Mouse (Mus musculus) forebrain, embryonic 11.5 days (tissue): ENCODE measurements at regions not wholly inside any gene's neighbourhood (a gene's known extent, or its start where the extent isn't known, plus 50 kb on each side); places are given as distances from the start of the nearest gene placed in this dataset.

Experiments
- ATAC-seq: fragments of 200-750 bp; cut with Nextera tagmentation; replicated peaks from 2 replicates; pipeline ENCODE4 v1.8.0; 2017; ENCODE audit warnings: moderate TSS enrichment; ENCODE audit not compliant: low FRiP score
- DNase-seq: peaks from one replicate; pipeline ENCODE4 v3.0.0-alpha.2; 2017; ENCODE audit warnings: low spot score
- H3K27ac ChIP-seq: fragments of 300-500 bp; sonication (generic); 2 replicates; pipeline ENCODE4 v1.5.1; 2014; ENCODE audit warnings: low read depth, low read length
- H3K27me3 ChIP-seq: fragments of 300-500 bp; sonication (generic); 2 replicates; pipeline ENCODE4 v1.6.1; 2014; ENCODE audit warnings: mild to moderate bottlenecking, low read length, mixed read lengths; ENCODE audit not compliant: control insufficient read depth, insufficient read depth
- H3K36me3 ChIP-seq: fragments of 300-500 bp; sonication (generic); 2 replicates; pipeline ENCODE4 v1.6.1; 2014; ENCODE audit warnings: mild to moderate bottlenecking, low read length, moderate library complexity, mixed read lengths; ENCODE audit not compliant: control insufficient read depth, insufficient read depth
- H3K4me1 ChIP-seq: fragments of 300-500 bp; sonication (generic); replicated peaks from 2 replicates; pipeline ENCODE4 v1.6.1; 2014; ENCODE audit warnings: low read length, mixed read lengths; ENCODE audit not compliant: control insufficient read depth, insufficient read depth
- H3K4me2 ChIP-seq: fragments of 300-500 bp; sonication (generic); 2 replicates; pipeline ENCODE4 v1.6.1; 2014; ENCODE audit warnings: low read depth, mild to moderate bottlenecking, low read length, moderate library complexity, mixed read lengths; ENCODE audit not compliant: severe bottlenecking
- H3K4me3 ChIP-seq: fragments of 300-500 bp; sonication (generic); 2 replicates; pipeline ENCODE4 v1.5.1; 2014; ENCODE audit warnings: low read depth, low read length
- H3K9ac ChIP-seq: fragments of 300-500 bp; sonication (generic); 2 replicates; pipeline ENCODE4 v1.6.1; 2014; ENCODE audit warnings: low read length
- H3K9me3 ChIP-seq: fragments of 300-500 bp; sonication (generic); 2 replicates; pipeline ENCODE4 v1.6.1; 2016; ENCODE audit warnings: low read length, mixed read lengths; ENCODE audit not compliant: control insufficient read depth
- WGBS: fragments of 180-500 bp; shearing (Covaris S2); extraction: QIAGEN DNeasy Blood & Tissue Kit; methylation state at CpG from one replicate; pipeline ENCODE4 v1.1.7; 2014; 5-methylcytosine and 5-hydroxymethylcytosine counted together

DNA sequence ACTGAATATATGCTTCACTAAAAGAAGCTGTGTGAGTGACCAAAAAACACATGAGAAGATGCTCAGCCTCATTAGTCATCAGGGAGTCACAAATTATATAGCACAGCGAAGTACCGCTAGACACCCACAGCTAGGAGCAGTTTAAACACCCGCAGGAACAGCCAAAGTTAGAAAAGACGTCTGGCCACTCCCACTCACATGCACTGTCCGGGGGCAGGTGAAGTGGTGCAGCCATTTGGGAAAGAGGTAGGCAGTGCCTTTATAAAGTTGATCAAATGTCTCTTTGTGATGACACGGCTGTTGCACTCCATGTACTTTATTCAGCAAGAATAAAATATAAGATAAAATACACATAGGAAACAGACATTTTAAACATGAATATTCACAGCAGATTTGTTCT is 129.1 kb upstream of the Frmd6 start:
- H3K9me3 ChIP-seq = no peaks in the 10 kb centered on the region
- no peak overlapping the region for H3K27ac ChIP-seq
- ATAC-seq (no peak), DNase-seq (no peak)
- no peak overlapping the region for H3K4me3 ChIP-seq
- H3K4me2 ChIP-seq = no peak overlapping the region
- 87% methylated on average over 6 of the region's 6 CpGs for WGBS
- H3K4me1 ChIP-seq = no peaks in the 10 kb centered on the region
- no peak overlapping the region for H3K9ac ChIP-seq
- H3K36me3 ChIP-seq = no peaks in the 10 kb centered on the region
- H3K27me3 ChIP-seq = no peaks in the 10 kb centered on the region

DNA sequence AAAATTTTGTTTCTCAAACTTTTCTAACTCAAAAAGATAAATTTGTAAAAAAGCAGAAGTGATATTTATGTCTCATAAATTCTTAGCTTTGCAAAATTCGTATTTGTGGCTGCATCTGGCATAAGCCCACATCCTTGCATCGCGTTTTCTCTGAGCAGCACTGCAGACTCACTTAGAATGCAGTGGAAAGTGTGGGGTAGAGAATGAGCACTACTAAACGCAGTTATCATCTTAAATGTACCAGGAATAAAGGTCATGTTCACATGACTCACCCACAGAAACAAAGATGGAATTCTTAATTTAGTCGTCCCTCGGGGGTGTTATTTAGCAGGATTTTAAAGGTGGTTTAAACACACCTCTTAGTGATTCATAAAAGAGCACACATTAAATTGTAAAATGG is 126.8 kb upstream of the Frmd6 start:
- no peak for ATAC-seq
- 84% methylated on average over 6 of the region's 6 CpGs for WGBS
- no peaks in the 10 kb centered on the region for H3K4me1 ChIP-seq

GRCm38 (mm10) chr12:70702473-70702872 is 122.8 kb upstream of the Frmd6 start:
- Histone ChIP-seq H3K27ac (no peak overlapping the region), H3K4me3 (no peak overlapping the region), H3K9me3 (no peaks in the 10 kb centered on the region), H3K9ac (no peak overlapping the region), H3K4me2 (no peak overlapping the region), H3K36me3 (no peaks in the 10 kb centered on the region), H3K4me1 (no peaks in the 10 kb centered on the region), H3K27me3 (no peaks in the 10 kb centered on the region)
- ATAC-seq = no peak
- WGBS = 95% methylated on average over 5 of the region's 5 CpGs
- DNase-seq = no peak

More for the DNA sequence above, 126.8 kb upstream of the Frmd6 start:
- Histone ChIP-seq H3K36me3 (no peaks in the 10 kb centered on the region), H3K27ac (no peak overlapping the region), H3K27me3 (no peaks in the 10 kb centered on the region), H3K4me3 (no peak overlapping the region), H3K9ac (no peak overlapping the region), H3K4me2 (no peak overlapping the region), H3K9me3 (no peaks in the 10 kb centered on the region)
- DNase-seq = no peak

DNA sequence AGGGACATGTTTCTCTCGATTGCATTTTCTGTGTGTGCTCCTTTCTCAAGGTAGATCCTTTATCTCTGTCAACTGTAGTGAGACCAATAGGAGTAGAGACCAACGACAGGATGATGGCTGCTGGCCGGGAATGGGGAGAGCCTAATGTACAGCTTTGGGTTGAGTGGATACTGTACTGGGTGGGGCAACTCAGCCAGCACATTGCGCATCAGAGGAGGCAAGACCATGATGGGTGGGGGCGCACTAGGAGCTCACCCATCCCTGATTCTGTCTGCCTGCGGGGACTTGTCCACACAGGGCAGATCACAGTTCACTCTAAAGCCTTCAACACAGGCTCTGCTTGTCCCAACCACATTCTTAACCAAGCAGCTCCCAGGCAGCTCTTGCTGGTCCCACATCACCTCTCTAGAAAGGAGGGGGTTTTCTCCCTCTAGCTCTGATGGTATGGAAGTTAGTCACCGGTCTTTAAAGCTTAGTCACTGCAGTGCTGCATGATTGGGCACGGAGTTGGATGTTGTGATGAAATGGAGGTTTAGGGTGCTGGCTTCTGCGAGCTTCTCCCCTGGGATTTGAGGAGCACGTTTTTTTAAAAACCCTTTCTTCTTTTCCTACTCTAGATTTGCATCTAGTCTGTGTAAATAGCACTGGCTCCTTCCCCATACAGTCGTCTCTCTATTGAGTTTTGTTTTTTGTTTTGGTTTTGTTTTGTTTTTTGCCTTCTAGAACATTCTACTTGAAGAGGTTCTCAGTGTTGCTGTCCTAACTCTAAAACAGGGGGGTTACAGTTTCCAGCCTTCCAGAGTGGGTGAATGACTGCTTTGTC is 118.3 kb upstream of the Frmd6 start:
- Histone ChIP-seq H3K9me3 (no peaks in the 10 kb centered on the region), H3K4me2 (no peak overlapping the region), H3K27ac (no peak overlapping the region), H3K9ac (no peak overlapping the region), H3K4me3 (no peak overlapping the region), H3K4me1 (no peaks in the 10 kb centered on the region), H3K36me3 (no peaks in the 10 kb centered on the region), H3K27me3 (no peaks in the 10 kb centered on the region)
- ATAC-seq (no peak), DNase-seq (no peak)
- WGBS = 87% methylated on average over 11 of the region's 11 CpGs

GRCm38 (mm10) chr12:70707629-70708289 is 117.6 kb upstream of the Frmd6 start:
- WGBS = 76% methylated on average over 6 of the region's 6 CpGs

DNA sequence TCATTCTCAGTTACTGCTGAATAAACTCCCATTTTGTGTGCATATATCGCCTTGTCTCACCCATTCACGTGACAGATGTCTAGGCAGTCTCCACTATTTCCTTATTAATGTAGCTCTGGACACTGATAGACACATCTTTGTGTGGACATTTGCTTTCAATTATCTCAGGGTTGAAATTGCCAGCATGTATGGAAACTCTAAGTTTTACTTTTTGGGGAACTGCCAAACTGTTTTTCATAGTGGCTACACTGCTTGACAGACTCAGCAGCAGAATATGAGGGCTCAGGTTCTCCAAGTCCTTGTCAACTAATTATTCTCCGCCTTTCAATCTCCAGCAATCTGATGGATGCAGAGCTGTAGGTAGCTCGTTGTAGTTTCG is 117.0 kb upstream of the Frmd6 start:
- Histone ChIP-seq H3K27ac (no peak overlapping the region), H3K36me3 (no peaks in the 10 kb centered on the region), H3K9ac (no peak overlapping the region), H3K4me2 (no peak overlapping the region), H3K4me3 (no peak overlapping the region), H3K27me3 (no peaks in the 10 kb centered on the region), H3K4me1 (no peaks in the 10 kb centered on the region), H3K9me3 (no peaks in the 10 kb centered on the region)
- ATAC-seq (no peak), DNase-seq (no peak)
- 85% methylated on average over 5 of the region's 5 CpGs for WGBS

More at GRCm38 (mm10) chr12:70707629-70708289, 117.6 kb upstream of the Frmd6 start:
- H3K4me3 ChIP-seq = no peak overlapping the region
- no peak overlapping the region for H3K9ac ChIP-seq
- no peaks in the 10 kb centered on the region for H3K27me3 ChIP-seq
- H3K36me3 ChIP-seq = no peaks in the 10 kb centered on the region
- H3K9me3 ChIP-seq = no peaks in the 10 kb centered on the region
- ATAC-seq (no peak), DNase-seq (no peak)
- no peak overlapping the region for H3K27ac ChIP-seq
- H3K4me1 ChIP-seq = no peaks in the 10 kb centered on the region
- no peak overlapping the region for H3K4me2 ChIP-seq

- DNase-seq = no peak
- ATAC-seq = no peak
- no peak overlapping the region for H3K4me3 ChIP-seq
- no peaks in the 10 kb centered on the region for H3K4me1 ChIP-seq
- H3K36me3 ChIP-seq = no peaks in the 10 kb centered on the region
- H3K27me3 ChIP-seq = no peaks in the 10 kb centered on the region
- H3K4me2 ChIP-seq = no peak overlapping the region
- WGBS = 97% methylated on average over 7 of the region's 7 CpGs
- H3K27ac ChIP-seq = no peak overlapping the region
- H3K9ac ChIP-seq = no peak overlapping the region
- no peaks in the 10 kb centered on the region for H3K9me3 ChIP-seq
Measured at GRCm38 (mm10) chr12:70710311-70710710, 115.0 kb upstream of the Frmd6 start.

- H3K4me2 ChIP-seq = no peak overlapping the region
- H3K9ac ChIP-seq = no peak overlapping the region
- no peak overlapping the region for H3K4me3 ChIP-seq
- no peaks in the 10 kb centered on the region for H3K9me3 ChIP-seq
- 77% methylated on average over 5 of the region's 5 CpGs for WGBS
- no peak for DNase-seq
- no peaks in the 10 kb centered on the region for H3K36me3 ChIP-seq
- no peak for ATAC-seq
- no peaks in the 10 kb centered on the region for H3K27me3 ChIP-seq
- H3K27ac ChIP-seq = no peak overlapping the region
- no peaks in the 10 kb centered on the region for H3K4me1 ChIP-seq
Measured at GRCm38 (mm10) chr12:70711030-70711429, 114.3 kb upstream of the Frmd6 start.
